Mouse (Mus musculus) liver, postnatal 0 days (tissue): ENCODE results near the gene Zfp827.

ENCODE experiments used
- CTCF ChIP-seq: sonication (generic); IDR thresholded peaks from 2 replicates; pipeline ENCODE4 v1.5.1; 2016; ENCODE audit warnings: antibody characterized with exemption, low read depth
- EP300 ChIP-seq: IDR thresholded peaks from 2 replicates; pipeline ENCODE4 v1.6.1; 2016; ENCODE audit warnings: antibody characterized with exemption, low read depth, mild to moderate bottlenecking

DNA sequence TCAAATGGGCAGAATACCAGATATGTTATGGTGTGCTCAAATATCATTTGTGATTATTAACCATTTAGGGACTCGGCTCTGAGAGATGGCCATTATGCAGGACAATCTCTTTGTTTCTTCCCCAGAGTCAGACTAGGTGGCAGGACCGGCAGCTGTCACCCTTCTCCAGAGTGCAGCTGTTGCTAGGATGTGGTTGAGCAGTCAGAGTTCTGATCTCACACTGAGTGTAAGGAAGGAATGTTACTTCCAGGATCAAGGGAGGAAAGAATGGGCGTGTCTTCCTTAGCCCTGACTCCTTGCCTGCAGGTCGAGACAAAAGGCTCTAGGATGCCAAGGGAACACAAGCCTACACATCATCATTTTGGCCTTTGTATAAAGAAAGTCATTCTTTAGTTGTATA lies 199.0 kb downstream of the Zfp827 start:
- TF ChIP-seq CTCF, result no peak
- no peak for TF ChIP-seq EP300
